Mouse (Mus musculus) kidney, adult 2 months (tissue): Measurements from ENCODE around the gene Nhsl1.

ENCODE experiments used
- CTCF ChIP-seq: fragments of 200-500 bp; conservative IDR thresholded peaks from 2 replicates; pipeline ENCODE4 v1.5.1; 2011; ENCODE audit warnings: low read depth, mild to moderate bottlenecking, control low read depth, low read length, moderate library complexity, mixed read lengths; ENCODE audit not compliant: insufficient read depth, insufficient read length
- POLR2A ChIP-seq: fragments of 200-500 bp; IDR thresholded peaks from one replicate; pipeline ENCODE4 v1.6.1; 2011; ENCODE audit warnings: low read depth, low read length, control low read depth

DNA sequence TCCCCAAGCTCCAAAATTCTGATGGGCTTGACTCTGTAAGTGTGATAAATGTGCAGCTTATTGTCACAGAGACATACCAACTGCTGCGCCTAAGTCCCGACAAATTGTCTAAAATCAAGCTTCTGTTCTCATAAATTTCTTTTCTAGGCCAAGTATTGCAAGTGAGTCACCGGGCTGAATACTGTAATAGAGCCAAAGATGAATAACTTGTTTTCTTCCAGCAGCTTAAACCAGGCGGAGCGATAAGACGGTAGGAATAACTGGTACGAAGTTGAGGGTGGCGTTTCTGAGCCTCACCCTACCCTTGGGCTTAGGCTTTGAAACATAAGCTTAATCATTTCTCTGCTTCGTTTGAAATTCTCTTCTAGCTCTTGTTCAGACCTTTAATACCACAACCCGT, 162.1 kb downstream of the Nhsl1 start:
- TF ChIP-seq CTCF (no peak), POLR2A (no peak)
